Mouse (Mus musculus): ENCODE data around the gene BC025446. TPM values are rescaled to one million over a fixed set of nuclear protein-coding genes. Genes with fewer than 3 reads are reported as not detected.

Gene BC025446
- total and polyA plus RNA-seq, 3 experiments = not detected

DNA sequence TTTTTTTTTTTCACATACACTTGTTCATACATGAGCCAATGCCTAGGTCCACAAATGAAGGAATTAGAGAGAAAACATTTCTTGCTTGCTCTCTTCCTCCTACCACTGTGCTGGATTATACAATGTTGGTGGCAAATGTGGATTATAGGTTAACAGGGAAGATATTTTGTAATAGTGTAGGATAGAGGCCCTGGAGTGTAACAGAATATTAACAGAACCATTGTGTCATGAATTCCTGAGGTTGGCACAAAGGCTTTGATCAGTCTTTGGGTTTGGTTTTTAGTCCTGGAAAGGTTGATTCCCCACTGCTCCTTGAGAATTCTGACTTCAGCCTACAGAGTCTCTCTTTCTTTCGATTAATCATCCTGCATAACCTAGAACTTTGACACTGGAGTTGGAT, 50.5 kb downstream of the BC025446 start:
- no peak for TF ChIP-seq TAL1 (conservative IDR thresholded peaks at IDR 0.05; ENCODE audit: low read depth, low read length)
- TF ChIP-seq CTCF (IDR thresholded peaks at IDR 0.05; ENCODE audit: low read depth, low read length) = no peak
- no peak for TF ChIP-seq POLR2AphosphoS5 (IDR thresholded peaks at IDR 0.05; ENCODE audit: insufficient replicate concordance, low read depth, low read length)
- TF ChIP-seq GATA1 (IDR thresholded peaks at IDR 0.05; ENCODE audit: borderline replicate concordance, low read length) = no peak
- no peak for TF ChIP-seq GATA2 (IDR thresholded peaks at IDR 0.05; ENCODE audit: borderline replicate concordance, low read depth, low read length)
- H3K4me1 ChIP-seq (ENCODE audit: insufficient read depth, low read depth, low read length) = no peaks in the 10 kb centered on the region

DNA sequence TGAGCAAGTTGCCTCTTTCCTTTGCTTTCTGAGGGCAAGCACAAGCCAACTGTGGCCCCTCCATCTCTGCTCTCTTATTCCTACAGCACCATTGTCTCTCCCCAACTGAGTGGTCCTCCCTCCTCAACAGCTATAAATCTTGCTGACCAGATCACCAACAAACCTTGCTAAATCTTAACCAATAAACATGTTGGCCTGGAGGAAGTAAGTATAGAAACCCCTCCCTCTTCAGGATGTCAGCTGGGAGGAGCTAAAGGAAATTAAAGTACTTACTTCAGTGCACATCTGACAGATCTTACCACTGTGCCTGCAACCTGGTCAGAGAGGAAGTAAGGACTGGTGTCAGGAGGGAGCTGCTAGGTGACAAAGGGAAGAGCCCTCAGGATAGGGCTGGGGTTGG, 51.9 kb downstream of the BC025446 start, which contains the start of gene Ly6f:
Ly6f (plus strand) TSS at position 301 of the 400 bp plus-strand sequence.
- DNase-seq (ENCODE audit: low spot score) = no peak
- H3K9me3 ChIP-seq (replicated peaks) = peaks cover 46% of the 10 kb centered on the region
- H3K27me3 ChIP-seq (ENCODE audit: insufficient read depth, low read length) = no peaks in the 10 kb centered on the region
- no peaks in the 10 kb centered on the region for H3K4me1 ChIP-seq (ENCODE audit: insufficient read depth, low read depth, low read length)
- no peaks in the 10 kb centered on the region for H3K36me3 ChIP-seq (replicated peaks)
- H3K4me3 ChIP-seq (ENCODE audit: low read depth, low read length) = no peak within 1 kb of the TSS
- ATAC-seq (ENCODE audit: extremely low read depth, insufficient number of reproducible peaks, low FRiP score, poor library complexity, severe bottlenecking) = no peak
- TF ChIP-seq CTCF (IDR thresholded peaks at IDR 0.05; ENCODE audit: low read depth, low read length) (no peak), TAL1 (conservative IDR thresholded peaks at IDR 0.05; ENCODE audit: low read depth, low read length) (no peak), POLR2AphosphoS5 (IDR thresholded peaks at IDR 0.05; ENCODE audit: insufficient replicate concordance, low read depth, low read length) (no peak), GATA1 (IDR thresholded peaks at IDR 0.05; ENCODE audit: borderline replicate concordance, low read length) (no peak), GATA2 (IDR thresholded peaks at IDR 0.05; ENCODE audit: borderline replicate concordance, low read depth, low read length) (no peak)

More for the DNA sequence above, 50.5 kb downstream of the BC025446 start:
- ATAC-seq (ENCODE audit: extremely low read depth, insufficient number of reproducible peaks, low FRiP score, poor library complexity, severe bottlenecking) = no peak
- H3K27me3 ChIP-seq (ENCODE audit: insufficient read depth, low read length) = no peaks in the 10 kb centered on the region
- DNase-seq (ENCODE audit: low spot score) = no peak
- H3K9me3 ChIP-seq (replicated peaks) = peaks cover 34% of the 10 kb centered on the region
- H3K4me3 ChIP-seq (ENCODE audit: low read depth, low read length) = no peak overlapping the region
- no peaks in the 10 kb centered on the region for H3K36me3 ChIP-seq (replicated peaks)

DNA sequence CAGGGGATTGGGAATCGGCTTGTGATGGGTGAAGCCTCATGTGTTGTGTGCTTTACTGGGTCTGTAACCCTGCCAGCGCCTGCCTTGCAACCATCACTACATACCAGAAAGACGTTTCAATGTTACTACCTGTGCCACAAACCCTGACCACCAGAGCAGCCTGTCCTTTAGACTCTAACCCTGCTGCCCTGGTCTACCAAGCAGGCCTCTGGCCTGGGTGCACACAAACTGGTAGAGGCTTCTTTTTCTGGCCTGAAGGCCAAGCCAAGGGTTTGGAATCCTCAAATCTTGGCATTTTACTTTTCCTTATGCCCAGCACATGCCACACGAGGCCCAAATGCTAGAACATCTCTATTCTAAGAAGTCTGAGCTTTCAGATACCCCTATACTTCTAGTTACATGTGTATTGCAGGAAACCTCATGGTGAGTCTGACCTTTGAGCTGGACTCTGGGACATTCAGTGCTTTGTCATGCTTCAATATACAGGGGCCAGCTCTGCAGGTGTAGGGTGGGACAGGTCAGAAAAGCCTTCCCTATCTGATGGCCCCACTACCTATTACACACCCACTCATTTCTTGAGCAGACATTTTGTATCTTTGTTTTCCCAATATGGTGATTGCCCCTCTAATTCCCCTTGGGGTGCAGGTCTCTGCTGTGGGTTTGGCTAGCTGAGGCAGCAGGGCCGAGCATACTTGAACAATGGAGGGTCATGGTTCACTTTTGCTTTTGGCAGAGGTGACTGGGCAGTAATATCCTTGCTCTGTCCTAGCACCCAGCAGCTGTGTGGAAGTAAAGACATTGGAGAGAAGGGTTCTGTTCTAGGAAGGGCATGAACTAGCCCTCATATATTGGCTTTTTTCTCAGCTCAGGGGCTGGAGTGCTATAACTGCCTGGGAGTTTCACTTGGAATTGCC, 53.0 kb downstream of the BC025446 start:
- TF ChIP-seq GATA1 (IDR thresholded peaks at IDR 0.05; ENCODE audit: borderline replicate concordance, low read length) (no peak), CTCF (IDR thresholded peaks at IDR 0.05; ENCODE audit: low read depth, low read length) (no peak), POLR2AphosphoS5 (IDR thresholded peaks at IDR 0.05; ENCODE audit: insufficient replicate concordance, low read depth, low read length) (no peak), GATA2 (IDR thresholded peaks at IDR 0.05; ENCODE audit: borderline replicate concordance, low read depth, low read length) (no peak), TAL1 (conservative IDR thresholded peaks at IDR 0.05; ENCODE audit: low read depth, low read length) (no peak)
- no peaks in the 10 kb centered on the region for H3K27me3 ChIP-seq (ENCODE audit: insufficient read depth, low read length)
- ATAC-seq (ENCODE audit: extremely low read depth, insufficient number of reproducible peaks, low FRiP score, poor library complexity, severe bottlenecking) = no peak
- H3K4me1 ChIP-seq (ENCODE audit: insufficient read depth, low read depth, low read length) = no peaks in the 10 kb centered on the region
- DNase-seq (ENCODE audit: low spot score) = no peak
- H3K4me3 ChIP-seq (ENCODE audit: low read depth, low read length) = no peak overlapping the region
- H3K36me3 ChIP-seq (replicated peaks) = no peaks in the 10 kb centered on the region
- H3K9me3 ChIP-seq (replicated peaks) = peaks cover 50% of the 10 kb centered on the region

DNA sequence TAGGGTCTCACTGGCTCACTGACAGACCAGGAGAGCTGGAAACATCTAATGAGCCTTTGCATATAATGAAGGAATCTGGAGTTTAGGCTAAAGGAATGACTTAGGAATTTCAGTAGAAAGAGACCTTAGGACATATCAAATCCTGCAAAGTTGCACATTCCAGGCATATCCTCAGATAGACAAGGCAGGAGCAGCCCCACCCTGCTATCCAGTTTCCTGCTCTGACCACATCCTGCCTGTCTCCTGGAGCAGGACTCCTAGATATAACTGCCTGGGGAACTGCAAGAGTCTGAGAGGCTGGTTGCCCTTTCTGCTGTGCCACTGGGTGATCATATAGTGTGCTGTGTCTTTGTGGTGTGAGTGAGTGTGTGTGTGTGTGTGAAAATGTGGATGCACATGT, 54.0 kb downstream of the BC025446 start:
- ATAC-seq (ENCODE audit: extremely low read depth, insufficient number of reproducible peaks, low FRiP score, poor library complexity, severe bottlenecking) (no peak), DNase-seq (ENCODE audit: low spot score) (no peak)
- peaks cover 54% of the 10 kb centered on the region for H3K9me3 ChIP-seq (replicated peaks)
- TF ChIP-seq CTCF (IDR thresholded peaks at IDR 0.05; ENCODE audit: low read depth, low read length) (no peak), POLR2AphosphoS5 (IDR thresholded peaks at IDR 0.05; ENCODE audit: insufficient replicate concordance, low read depth, low read length) (no peak), TAL1 (conservative IDR thresholded peaks at IDR 0.05; ENCODE audit: low read depth, low read length) (no peak)
- H3K36me3 ChIP-seq (replicated peaks) = no peaks in the 10 kb centered on the region
- no peaks in the 10 kb centered on the region for H3K4me1 ChIP-seq (ENCODE audit: insufficient read depth, low read depth, low read length)
- H3K4me3 ChIP-seq (ENCODE audit: low read depth, low read length) = no peak overlapping the region
- H3K27me3 ChIP-seq (ENCODE audit: insufficient read depth, low read length) = no peaks in the 10 kb centered on the region

DNA sequence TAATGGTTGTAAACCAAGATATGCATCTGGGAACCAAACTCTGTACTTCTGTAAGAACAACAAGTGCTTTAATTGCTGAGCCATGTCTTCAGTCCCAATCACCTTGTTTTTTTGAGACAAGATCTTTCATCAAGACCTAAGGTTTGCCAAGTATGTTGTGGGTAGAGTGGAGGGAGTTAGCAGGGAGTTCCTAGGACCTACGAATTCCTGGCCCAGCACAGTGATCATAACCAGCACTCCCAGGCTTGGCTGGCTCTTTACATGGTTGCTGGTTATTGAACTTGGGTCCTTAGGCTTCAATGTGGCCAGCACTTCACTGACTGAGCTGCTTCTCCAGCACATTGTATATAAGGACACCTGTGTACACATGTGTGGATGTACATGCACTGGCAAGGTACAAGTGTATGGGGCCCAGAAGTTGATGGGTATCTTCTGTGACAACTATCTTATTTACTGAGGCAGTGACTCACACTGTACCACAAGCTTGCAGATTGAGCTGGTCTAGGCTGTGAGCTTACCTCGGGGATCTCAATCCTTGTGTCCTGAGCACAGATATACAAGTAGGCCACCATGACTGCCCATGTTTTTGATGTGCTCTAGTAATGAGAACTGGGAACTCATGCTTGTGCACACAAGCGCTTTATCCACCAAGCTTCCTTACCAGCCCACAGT, 54.7 kb downstream of the BC025446 start:
- TF ChIP-seq CTCF (IDR thresholded peaks at IDR 0.05; ENCODE audit: low read depth, low read length) (no peak), TAL1 (conservative IDR thresholded peaks at IDR 0.05; ENCODE audit: low read depth, low read length) (no peak), POLR2AphosphoS5 (IDR thresholded peaks at IDR 0.05; ENCODE audit: insufficient replicate concordance, low read depth, low read length) (no peak), GATA2 (IDR thresholded peaks at IDR 0.05; ENCODE audit: borderline replicate concordance, low read depth, low read length) (no peak), GATA1 (IDR thresholded peaks at IDR 0.05; ENCODE audit: borderline replicate concordance, low read length) (no peak)
- no peak for DNase-seq (ENCODE audit: low spot score)
- Histone ChIP-seq H3K4me3 (ENCODE audit: low read depth, low read length) (no peak overlapping the region), H3K9me3 (replicated peaks) (peaks cover 56% of the 10 kb centered on the region), H3K4me1 (ENCODE audit: insufficient read depth, low read depth, low read length) (no peaks in the 10 kb centered on the region), H3K36me3 (replicated peaks) (no peaks in the 10 kb centered on the region), H3K27me3 (ENCODE audit: insufficient read depth, low read length) (no peaks in the 10 kb centered on the region)
- ATAC-seq (ENCODE audit: extremely low read depth, insufficient number of reproducible peaks, low FRiP score, poor library complexity, severe bottlenecking) = no peak

DNA sequence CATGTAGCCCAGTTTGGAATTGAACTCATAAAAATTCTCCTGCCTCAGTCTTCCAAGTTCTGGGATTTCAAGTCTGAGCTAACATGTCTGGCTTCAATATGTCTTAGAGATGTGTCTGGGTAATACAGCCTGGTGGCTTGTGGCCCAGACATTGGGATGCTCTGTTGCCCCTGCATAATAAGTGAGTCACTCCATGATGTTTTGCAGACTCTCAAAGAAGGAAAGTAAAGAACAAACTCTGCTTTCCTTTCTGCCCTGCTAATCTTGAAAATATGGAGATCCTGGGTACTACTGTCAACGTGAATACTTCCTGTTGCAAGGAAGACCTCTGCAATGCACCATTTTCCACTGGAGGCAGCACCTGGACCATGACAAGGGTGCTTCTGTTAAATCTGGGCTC, 55.2 kb downstream of the BC025446 start:
- H3K4me1 ChIP-seq (ENCODE audit: insufficient read depth, low read depth, low read length) = no peaks in the 10 kb centered on the region
- ATAC-seq (ENCODE audit: extremely low read depth, insufficient number of reproducible peaks, low FRiP score, poor library complexity, severe bottlenecking) (no peak), DNase-seq (ENCODE audit: low spot score) (no peak)
- H3K9me3 ChIP-seq (replicated peaks) = peaks cover 55% of the 10 kb centered on the region
- TF ChIP-seq TAL1 (conservative IDR thresholded peaks at IDR 0.05; ENCODE audit: low read depth, low read length) (no peak), GATA1 (IDR thresholded peaks at IDR 0.05; ENCODE audit: borderline replicate concordance, low read length) (no peak), CTCF (IDR thresholded peaks at IDR 0.05; ENCODE audit: low read depth, low read length) (no peak), GATA2 (IDR thresholded peaks at IDR 0.05; ENCODE audit: borderline replicate concordance, low read depth, low read length) (no peak), POLR2AphosphoS5 (IDR thresholded peaks at IDR 0.05; ENCODE audit: insufficient replicate concordance, low read depth, low read length) (no peak)
- H3K36me3 ChIP-seq (replicated peaks) = no peaks in the 10 kb centered on the region
- no peak overlapping the region for H3K4me3 ChIP-seq (ENCODE audit: low read depth, low read length)
- no peaks in the 10 kb centered on the region for H3K27me3 ChIP-seq (ENCODE audit: insufficient read depth, low read length)

Data from G1E (cell line).